ENCODE assay signal across 9 mouse cellular contexts in the genomic region with DNA sequence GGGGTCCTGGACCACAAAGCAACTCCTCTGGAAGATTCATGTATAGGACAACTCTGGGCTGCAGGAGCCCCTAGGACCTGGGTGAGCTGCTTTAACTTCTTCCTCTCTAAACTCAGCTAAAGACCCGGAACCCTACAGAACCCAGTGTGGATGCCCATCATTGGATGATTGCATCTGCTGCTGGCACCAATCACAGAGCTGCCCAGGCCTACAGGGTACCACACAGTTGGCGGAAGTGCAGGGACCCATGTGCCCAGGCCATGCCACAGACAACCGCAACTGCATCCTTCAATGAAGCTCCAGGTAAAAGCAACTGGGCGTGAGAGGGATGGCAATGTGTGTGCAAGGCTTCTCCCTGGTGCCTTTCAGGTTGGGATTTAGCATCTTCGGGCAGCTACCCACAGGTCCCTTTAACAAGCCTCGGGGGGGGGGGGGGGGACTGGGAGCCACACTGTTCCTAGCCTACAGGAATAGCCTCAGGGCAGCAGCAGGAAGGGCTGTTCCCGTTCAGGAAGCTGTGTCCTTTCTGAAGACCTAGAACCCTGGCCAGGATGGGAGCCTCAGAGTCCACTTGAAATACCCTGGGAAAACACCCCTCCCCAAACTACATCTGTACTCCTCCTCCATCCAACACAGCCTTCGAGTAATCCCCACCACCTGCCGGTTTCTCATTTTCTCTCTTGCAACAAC.
DNase-seq lines count a peak whose midpoint lies in the region; ATAC-seq and TF ChIP-seq lines count a peak whose summit lies in the region.
"Had no signal": no experiment of that assay in that cellular context is flagged by ENCODE, and none has a peak within 500 bp of the region (broad histone marks: within the 10 kb centered on the region; RNA-seq: fewer than 3 reads in every experiment).

No protein-coding gene starts in this region.

- no peak for DNase-seq in lung, postnatal 36 days
- no peak for DNase-seq in heart, postnatal 0 days (ENCODE audit: low spot score)
- DNase-seq in gastrocnemius, postnatal 10 days = no peak
- DNase-seq in left cerebral cortex, postnatal 4 days = no peak
- DNase-seq in adrenal gland, postnatal 10 days = no peak

- no peak for TF ChIP-seq CTCF in heart, postnatal 0 days (IDR thresholded peaks at IDR 0.05; ENCODE audit: low read depth)

- no peaks in the 10 kb centered on the region for H3K27me3 ChIP-seq in lung, embryonic 16.5 days (ENCODE audit: control insufficient read depth, insufficient read depth, low read depth, low read length)
- H3K27me3 ChIP-seq in heart, postnatal 0 days (ENCODE audit: control insufficient read depth, insufficient read depth, low read length) = no peaks in the 10 kb centered on the region
- H3K27me3 ChIP-seq in neural tube, embryonic 15.5 days (replicated peaks) = no peaks in the 10 kb centered on the region
- H3K27me3 ChIP-seq: megakaryocyte, embryonic 14.5 days had no signal

- peak overlapping the region; percentile 32 for H3K4me2 ChIP-seq in lung, embryonic 16.5 days (ENCODE audit: low read depth, low read length)
- peak overlapping the region; percentile 38 for H3K4me2 ChIP-seq in heart, postnatal 0 days (ENCODE audit: low read depth, low read length)
- no peak overlapping the region for H3K4me2 ChIP-seq in neural tube, embryonic 15.5 days

- intact Hi-C loops in left cerebral cortex, postnatal 4 days (cut with DNase I) = no loop called here

- 52% methylated on average over 9 of the region's 9 CpGs for WGBS in lung, embryonic 16.5 days
- 54% methylated on average over 8 of the region's 9 CpGs for WGBS in heart, postnatal 0 days
- 63% methylated on average over 9 of the region's 9 CpGs for WGBS in neural tube, embryonic 15.5 days

- no peak overlapping the region for H3K4me3 ChIP-seq in lung, embryonic 16.5 days (ENCODE audit: low read length)
- H3K4me3 ChIP-seq in heart, postnatal 0 days (ENCODE audit: low read depth, low read length) = no peak overlapping the region
- H3K4me3 ChIP-seq in neural tube, embryonic 15.5 days (replicated peaks) = no peak overlapping the region
- H3K4me3 ChIP-seq: megakaryocyte, embryonic 14.5 days had no signal

- H3K27ac ChIP-seq in lung, embryonic 16.5 days (ENCODE audit: low read length) = peak overlapping the region; percentile 70
- H3K27ac ChIP-seq in heart, postnatal 0 days (ENCODE audit: low read depth) = peak overlapping the region; percentile 78
- H3K27ac ChIP-seq in neural tube, embryonic 15.5 days (replicated peaks) = peak overlapping the region; percentile 65

- peaks cover 2% of the 10 kb centered on the region; the same call in 1 of the 2 replicates for H3K36me3 ChIP-seq in lung, embryonic 16.5 days (ENCODE audit: control insufficient read depth, insufficient read depth, low read length)
- no peaks in the 10 kb centered on the region for H3K36me3 ChIP-seq in heart, postnatal 0 days (replicated peaks; ENCODE audit: control insufficient read depth, insufficient read depth, low read length)
- no peaks in the 10 kb centered on the region for H3K36me3 ChIP-seq in neural tube, embryonic 15.5 days

- H3K9ac ChIP-seq in lung, embryonic 16.5 days (ENCODE audit: low read length) = no peak overlapping the region
- no peak overlapping the region for H3K9ac ChIP-seq in heart, postnatal 0 days (replicated peaks; ENCODE audit: low read depth, low read length)
- H3K9ac ChIP-seq in neural tube, embryonic 15.5 days (replicated peaks) = no peak overlapping the region

- no peak for ATAC-seq in lung, embryonic 16.5 days (ENCODE audit: low read depth)
- peak; percentile 48 for ATAC-seq in activated CD4-positive, CD25-positive, alpha-beta regulatory T cell, adult 4 months
- ATAC-seq in heart, postnatal 0 days (ENCODE audit: insufficient read depth, low read depth) = peak; percentile 39; the same call in 1 of the 2 replicates
- no peak for ATAC-seq in neural tube, embryonic 15.5 days (ENCODE audit: low FRiP score)

- peaks cover 73% of the 10 kb centered on the region for H3K4me1 ChIP-seq in lung, embryonic 16.5 days (replicated peaks; ENCODE audit: control insufficient read depth, insufficient read depth, low read length)
- peaks cover 65% of the 10 kb centered on the region for H3K4me1 ChIP-seq in heart, postnatal 0 days (ENCODE audit: control insufficient read depth, insufficient read depth)
- H3K4me1 ChIP-seq in neural tube, embryonic 15.5 days = peaks cover 69% of the 10 kb centered on the region

- TF ChIP-seq EP300 in heart, postnatal 0 days (IDR thresholded peaks at IDR 0.05; ENCODE audit: low read depth) = no peak

- no peaks in the 10 kb centered on the region for H3K9me3 ChIP-seq in lung, embryonic 16.5 days (ENCODE audit: control insufficient read depth, low read length)
- H3K9me3 ChIP-seq in heart, postnatal 0 days (replicated peaks; ENCODE audit: control insufficient read depth, low read length) = no peaks in the 10 kb centered on the region
- H3K9me3 ChIP-seq in neural tube, embryonic 15.5 days (replicated peaks) = no peaks in the 10 kb centered on the region
- H3K9me3 ChIP-seq: megakaryocyte, embryonic 14.5 days had no signal

Comparison
In these comparisons a context has a peak if more than half of its experiments do, and no peak if none do; other contexts are left out.
1. ATAC-seq: peak in activated CD4-positive, CD25-positive, alpha-beta regulatory T cell, adult 4 months (single experiment) and heart, postnatal 0 days (single experiment); none in lung, embryonic 16.5 days (single experiment) and neural tube, embryonic 15.5 days (single experiment).
2. Peak in every context shown above with its lines, with median percentiles within 50 percentile points of each other: H3K27ac ChIP-seq.